Mouse (Mus musculus) intestine, embryonic 14.5 days (tissue): ENCODE data around the gene Fhit. TPM values are rescaled to one million over a fixed set of nuclear protein-coding genes. Genes with fewer than 3 reads are reported as not detected.

Experiments used
- ATAC-seq: fragments of 200-750 bp; cut with Nextera tagmentation; replicated peaks from 2 replicates; pipeline ENCODE4 v1.8.0; 2017; ENCODE audit warnings: low read depth, moderate number of reproducible peaks, moderate TSS enrichment, moderate library complexity; ENCODE audit not compliant: low FRiP score, low TSS enrichment
- DNase-seq: peaks from one replicate; pipeline ENCODE4 v3.0.0-alpha.2; 2018; ENCODE audit warnings: low spot score
- H3K27ac ChIP-seq: fragments of 300-500 bp; sonication (generic); 2 replicates; pipeline ENCODE4 v1.5.1; 2014; ENCODE audit warnings: low read depth, mild to moderate bottlenecking, control low read depth
- H3K27me3 ChIP-seq: fragments of 300-500 bp; sonication (generic); replicated peaks from 2 replicates; pipeline ENCODE4 v1.6.1; 2014; ENCODE audit warnings: low read length, control low read depth; ENCODE audit not compliant: control insufficient read depth, insufficient read depth
- H3K36me3 ChIP-seq: fragments of 300-500 bp; sonication (generic); 2 replicates; pipeline ENCODE4 v1.6.1; 2014; ENCODE audit warnings: low read length, control low read depth; ENCODE audit not compliant: control insufficient read depth, insufficient read depth
- H3K4me1 ChIP-seq: fragments of 300-500 bp; sonication (generic); replicated peaks from 2 replicates; pipeline ENCODE4 v1.6.1; 2014; ENCODE audit warnings: low read length, control low read depth, mixed read lengths; ENCODE audit not compliant: control insufficient read depth, insufficient read depth
- H3K4me2 ChIP-seq: fragments of 300-500 bp; sonication (generic); 2 replicates; pipeline ENCODE4 v1.6.1; 2014; ENCODE audit warnings: low read length
- H3K4me3 ChIP-seq: fragments of 300-500 bp; sonication (generic); 2 replicates; pipeline ENCODE4 v1.5.1; 2014; ENCODE audit warnings: low read depth, low read length, control low read depth, mixed read lengths
- H3K9ac ChIP-seq: fragments of 300-500 bp; sonication (generic); 2 replicates; pipeline ENCODE4 v1.6.1; 2014; ENCODE audit warnings: mild to moderate bottlenecking, low read length
- H3K9me3 ChIP-seq: fragments of 300-500 bp; sonication (generic); 2 replicates; pipeline ENCODE4 v1.6.1; 2016; ENCODE audit warnings: low read length, control low read depth; ENCODE audit not compliant: control insufficient read depth
- WGBS: fragments of 180-500 bp; shearing (Covaris S2); extraction: QIAGEN DNeasy Blood & Tissue Kit; methylation state at CpG from one replicate; pipeline ENCODE4 v1.1.7; 2014; 5-methylcytosine and 5-hydroxymethylcytosine counted together
- polyA plus RNA-seq: library from polyadenylated mRNA; unstranded; fragments of >200 nt; fragmentation: Nextera tagmentation; extraction: Ambion mirVana; gene quantifications from 2 replicates; pipeline ENCODE4 v1.2.1, GENCODE M21; 2014

Gene Fhit
- polyA plus RNA-seq, 1 experiment from 2014 or later = 15.6 TPM

GRCm38 (mm10) chr14:10710796-10711311 is 451.0 kb downstream of the Fhit start:
- no peak for ATAC-seq
- H3K4me3 ChIP-seq = no peak overlapping the region
- no peak overlapping the region for H3K9ac ChIP-seq
- no peak for DNase-seq
- no peaks in the 10 kb centered on the region for H3K27me3 ChIP-seq
- H3K27ac ChIP-seq = no peak overlapping the region
- no peak overlapping the region for H3K4me2 ChIP-seq
- H3K4me1 ChIP-seq = no peaks in the 10 kb centered on the region
- H3K9me3 ChIP-seq = no peaks in the 10 kb centered on the region
- no peaks in the 10 kb centered on the region for H3K36me3 ChIP-seq
- 69% methylated on average over 12 of the region's 12 CpGs for WGBS

- Histone ChIP-seq H3K4me1 (peaks cover 10% of the 10 kb centered on the region; the same call in 1 of the 2 replicates), H3K27ac (no peak overlapping the region), H3K9ac (no peak overlapping the region), H3K4me3 (no peak overlapping the region), H3K27me3 (no peaks in the 10 kb centered on the region), H3K4me2 (no peak overlapping the region), H3K9me3 (no peaks in the 10 kb centered on the region), H3K36me3 (no peaks in the 10 kb centered on the region)
- 9% methylated on average over 2 of the region's 2 CpGs for WGBS
- DNase-seq (no peak), ATAC-seq (0 out of 2 replicates have a peak, but pooled peaks have one; percentile 19)
Observed at GRCm38 (mm10) chr14:10701707-10702106, 460.1 kb downstream of the Fhit start.

GRCm38 (mm10) chr14:10680041-10680440 is 481.8 kb downstream of the Fhit start:
- no peak overlapping the region for H3K4me2 ChIP-seq
- H3K27ac ChIP-seq = no peak overlapping the region
- H3K36me3 ChIP-seq = no peaks in the 10 kb centered on the region
- no peak overlapping the region for H3K9ac ChIP-seq
- H3K27me3 ChIP-seq = no peaks in the 10 kb centered on the region
- H3K4me3 ChIP-seq = no peak overlapping the region
- H3K9me3 ChIP-seq = no peaks in the 10 kb centered on the region
- H3K4me1 ChIP-seq = no peaks in the 10 kb centered on the region
- DNase-seq = no peak
- 63% methylated on average over 4 of the region's 4 CpGs for WGBS
- no peak for ATAC-seq

GRCm38 (mm10) chr14:10679638-10680037 is 482.2 kb downstream of the Fhit start:
- DNase-seq (no peak), ATAC-seq (no peak)
- no peak overlapping the region for H3K4me2 ChIP-seq
- H3K27me3 ChIP-seq = no peaks in the 10 kb centered on the region
- no peak overlapping the region for H3K4me3 ChIP-seq
- H3K9ac ChIP-seq = no peak overlapping the region
- H3K36me3 ChIP-seq = no peaks in the 10 kb centered on the region
- H3K4me1 ChIP-seq = no peaks in the 10 kb centered on the region
- no peaks in the 10 kb centered on the region for H3K9me3 ChIP-seq
- H3K27ac ChIP-seq = no peak overlapping the region

GRCm38 (mm10) chr14:10677627-10678026 is 484.2 kb downstream of the Fhit start:
- no peak for DNase-seq
- Histone ChIP-seq H3K27me3 (no peaks in the 10 kb centered on the region), H3K4me3 (no peak overlapping the region), H3K27ac (no peak overlapping the region), H3K9me3 (no peaks in the 10 kb centered on the region), H3K36me3 (no peaks in the 10 kb centered on the region), H3K4me1 (no peaks in the 10 kb centered on the region), H3K4me2 (no peak overlapping the region), H3K9ac (no peak overlapping the region)
- no peak for ATAC-seq
- 40% methylated on average over 2 of the region's 2 CpGs for WGBS

GRCm38 (mm10) chr14:10660247-10660646 is 501.6 kb downstream of the Fhit start:
- Histone ChIP-seq H3K27me3 (no peaks in the 10 kb centered on the region), H3K4me2 (no peak overlapping the region), H3K4me3 (no peak overlapping the region), H3K9me3 (no peaks in the 10 kb centered on the region), H3K4me1 (no peaks in the 10 kb centered on the region), H3K27ac (no peak overlapping the region), H3K36me3 (no peaks in the 10 kb centered on the region), H3K9ac (no peak overlapping the region)
- WGBS = 75% methylated on average over 4 of the region's 4 CpGs
- ATAC-seq (no peak), DNase-seq (no peak)

- H3K9ac ChIP-seq = no peak overlapping the region
- DNase-seq = no peak
- H3K4me2 ChIP-seq = no peak overlapping the region
- H3K9me3 ChIP-seq = no peaks in the 10 kb centered on the region
- 83% methylated on average over 2 of the region's 2 CpGs for WGBS
- no peaks in the 10 kb centered on the region for H3K36me3 ChIP-seq
- H3K27me3 ChIP-seq = no peaks in the 10 kb centered on the region
- no peak overlapping the region for H3K4me3 ChIP-seq
- H3K4me1 ChIP-seq = no peaks in the 10 kb centered on the region
- no peak overlapping the region for H3K27ac ChIP-seq
- no peak for ATAC-seq
Observed at GRCm38 (mm10) chr14:10659326-10659725, 502.5 kb downstream of the Fhit start.

GRCm38 (mm10) chr14:10658219-10658618 is 503.6 kb downstream of the Fhit start:
- 90% methylated on average over 1 of the region's 1 CpGs for WGBS
- ATAC-seq (no peak), DNase-seq (no peak)

GRCm38 (mm10) chr14:10657364-10657763 is 504.5 kb downstream of the Fhit start:
- H3K27ac ChIP-seq = no peak overlapping the region
- no peak for DNase-seq
- no peaks in the 10 kb centered on the region for H3K4me1 ChIP-seq
- H3K4me3 ChIP-seq = no peak overlapping the region
- no peak overlapping the region for H3K9ac ChIP-seq
- no peak for ATAC-seq
- no peaks in the 10 kb centered on the region for H3K9me3 ChIP-seq
- H3K27me3 ChIP-seq = no peaks in the 10 kb centered on the region
- no peak overlapping the region for H3K4me2 ChIP-seq
- H3K36me3 ChIP-seq = no peaks in the 10 kb centered on the region
- 79% methylated on average over 3 of the region's 3 CpGs for WGBS

More at GRCm38 (mm10) chr14:10658219-10658618, 503.6 kb downstream of the Fhit start:
- Histone ChIP-seq H3K27me3 (no peaks in the 10 kb centered on the region), H3K27ac (no peak overlapping the region), H3K4me1 (no peaks in the 10 kb centered on the region), H3K4me2 (no peak overlapping the region), H3K9me3 (no peaks in the 10 kb centered on the region), H3K36me3 (no peaks in the 10 kb centered on the region), H3K4me3 (no peak overlapping the region), H3K9ac (no peak overlapping the region)
